ENCODE assay signal across 28 mouse cellular contexts in genomic region chr11:113632303-113632702, GRCm38 (mm10). TPM values are rescaled to one million over a fixed set of nuclear protein-coding genes. Genes with fewer than 3 reads are reported as not detected.
DNase-seq lines count a peak whose midpoint lies in the region; ATAC-seq and TF ChIP-seq lines count a peak whose summit lies in the region.
"Had no signal": no experiment of that assay in that cellular context is flagged by ENCODE, and none has a peak within 500 bp of the region (broad histone marks: within the 10 kb centered on the region; RNA-seq: fewer than 3 reads in every experiment).

No protein-coding gene starts in this region.

- H3K27me3 ChIP-seq in liver, embryonic 11.5 days (replicated peaks; ENCODE audit: control insufficient read depth, insufficient read depth, low read length) = no peaks in the 10 kb centered on the region
- H3K27me3 ChIP-seq in liver, embryonic 12.5 days (replicated peaks) = no peaks in the 10 kb centered on the region
- no peaks in the 10 kb centered on the region for H3K27me3 ChIP-seq in liver, embryonic 13.5 days
- no peaks in the 10 kb centered on the region for H3K27me3 ChIP-seq in small intestine, adult 2 months (ENCODE audit: control insufficient read depth, insufficient read depth, low read length)
- H3K27me3 ChIP-seq: embryonic facial prominence, embryonic 13.5 days; kidney, embryonic 15.5 days; midbrain, embryonic 12.5 days; neural tube, embryonic 13.5 days had no signal

- no peak overlapping the region for H3K9ac ChIP-seq in liver, embryonic 11.5 days (ENCODE audit: low read depth, low read length)
- H3K9ac ChIP-seq in liver, embryonic 12.5 days = no peak overlapping the region
- H3K9ac ChIP-seq in liver, embryonic 13.5 days = no peak overlapping the region
- H3K9ac ChIP-seq: embryonic facial prominence, embryonic 13.5 days; kidney, embryonic 15.5 days; midbrain, embryonic 12.5 days; neural tube, embryonic 13.5 days had no signal

- WGBS in liver, embryonic 11.5 days = 69% methylated on average over 7 of the region's 7 CpGs
- WGBS in liver, embryonic 12.5 days (ENCODE audit: insufficient replicate concordance) = 60% methylated on average over 7 of the region's 7 CpGs
- 63% methylated on average over 7 of the region's 7 CpGs for WGBS in liver, embryonic 13.5 days (ENCODE audit: insufficient replicate concordance)
- WGBS in small intestine, adult 2 months = 33% methylated on average over 7 of the region's 7 CpGs

- no peak for TF ChIP-seq CTCF in small intestine, adult 2 months (IDR thresholded peaks at IDR 0.05; ENCODE audit: extremely low read depth, insufficient read length, insufficient replicate concordance, low read depth, low read length)

- DNase-seq in liver, embryonic 11.5 days (ENCODE audit: low spot score) = no peak
- DNase-seq in liver, embryonic 13.5 days = no peak
- DNase-seq in ovary, adult 18-20 months (ENCODE audit: low spot score) = no peak
- no peak for DNase-seq in right cerebral cortex, postnatal 36 days (ENCODE audit: low spot score in 2 of 2)
- no peak for DNase-seq in adrenal gland, postnatal 4 days (ENCODE audit: low spot score in 2 of 2)
- DNase-seq: adrenal gland, postnatal 10 days; cerebellum, adult 8-10 months; cerebellum, postnatal 36 days; embryo, embryonic 11 days; gastrocnemius, postnatal 14 days; heart, adult 11 months; heart, postnatal 10 days; kidney, adult 11 months; lung, adult 18-20 months; right cerebral cortex, postnatal 4 days had no signal

- H3K4me2 ChIP-seq in liver, embryonic 11.5 days = no peak overlapping the region
- no peak overlapping the region for H3K4me2 ChIP-seq in liver, embryonic 12.5 days
- H3K4me2 ChIP-seq in liver, embryonic 13.5 days = peak overlapping the region; percentile 20; the same call in 1 of the 2 replicates
- H3K4me2 ChIP-seq: embryonic facial prominence, embryonic 13.5 days; heart, embryonic 11.5 days; kidney, embryonic 15.5 days; midbrain, embryonic 12.5 days; neural tube, embryonic 13.5 days had no signal

- peak; percentile 20; the same call in 1 of the 2 replicates for ATAC-seq in liver, embryonic 11.5 days (replicated peaks; ENCODE audit: low FRiP score)
- no peak for ATAC-seq in liver, embryonic 12.5 days
- 0 out of 2 replicates have a peak, but pooled peaks have one; percentile 16 for ATAC-seq in liver, embryonic 13.5 days (ENCODE audit: low read depth)
- ATAC-seq: activated CD4-positive, CD25-positive, alpha-beta regulatory T cell, adult 4 months; forebrain, embryonic 14.5 days; hindbrain, embryonic 16.5 days had no signal

- H3K27ac ChIP-seq in liver, embryonic 11.5 days (ENCODE audit: low read depth, low read length) = peak overlapping the region; percentile 43; the same call in 1 of the 2 replicates
- H3K27ac ChIP-seq in liver, embryonic 12.5 days = no peak overlapping the region
- H3K27ac ChIP-seq in liver, embryonic 13.5 days = no peak overlapping the region; the same call in 1 of the 2 replicates
- peak overlapping the region; percentile 82 for H3K27ac ChIP-seq in small intestine, adult 2 months (ENCODE audit: insufficient read depth, low read depth, low read length)
- H3K27ac ChIP-seq: embryonic facial prominence, embryonic 13.5 days; hindbrain, embryonic 10.5 days; kidney, embryonic 15.5 days; midbrain, embryonic 12.5 days; neural tube, embryonic 13.5 days had no signal

- H3K9me3 ChIP-seq in liver, embryonic 11.5 days (ENCODE audit: control insufficient read depth, low read length) = no peaks in the 10 kb centered on the region
- H3K9me3 ChIP-seq in liver, embryonic 12.5 days (replicated peaks) = no peaks in the 10 kb centered on the region
- H3K9me3 ChIP-seq in liver, embryonic 13.5 days (replicated peaks) = no peaks in the 10 kb centered on the region
- H3K9me3 ChIP-seq: embryonic facial prominence, embryonic 13.5 days; hindbrain, embryonic 10.5 days; kidney, embryonic 15.5 days; midbrain, embryonic 12.5 days; neural tube, embryonic 13.5 days had no signal

- no peaks in the 10 kb centered on the region for H3K4me1 ChIP-seq in liver, embryonic 11.5 days (replicated peaks; ENCODE audit: control insufficient read depth, insufficient read depth, low read length)
- no peaks in the 10 kb centered on the region for H3K4me1 ChIP-seq in liver, embryonic 12.5 days
- H3K4me1 ChIP-seq in liver, embryonic 13.5 days (replicated peaks) = 0 out of 2 replicates have a peak, but pooled peaks cover 4% of the 10 kb centered on the region
- H3K4me1 ChIP-seq in small intestine, adult 2 months (ENCODE audit: control insufficient read depth, insufficient read depth, insufficient read length, low read length) = peaks cover 4% of the 10 kb centered on the region; the same call in 1 of the 2 replicates
- H3K4me1 ChIP-seq: embryonic facial prominence, embryonic 13.5 days; midbrain, embryonic 12.5 days; neural tube, embryonic 13.5 days had no signal

- no peak overlapping the region for H3K4me3 ChIP-seq in liver, embryonic 11.5 days (ENCODE audit: low read depth, low read length)
- H3K4me3 ChIP-seq in liver, embryonic 12.5 days = no peak overlapping the region
- H3K4me3 ChIP-seq in liver, embryonic 13.5 days (replicated peaks) = no peak overlapping the region
- H3K4me3 ChIP-seq in small intestine, adult 2 months (ENCODE audit: low read depth, low read length) = peak overlapping the region; percentile 36
- H3K4me3 ChIP-seq: embryonic facial prominence, embryonic 13.5 days; erythroblast, embryonic 14.5 days; hindbrain, embryonic 10.5 days; kidney, embryonic 15.5 days; midbrain, embryonic 12.5 days; neural tube, embryonic 13.5 days had no signal

- TF ChIP-seq POLR2A in small intestine, adult 2 months (IDR thresholded peaks at IDR 0.05; ENCODE audit: low read depth, low read length) = no peak

- H3K36me3 ChIP-seq in liver, embryonic 11.5 days (ENCODE audit: control insufficient read depth, insufficient read depth, low read length) = no peaks in the 10 kb centered on the region
- no peaks in the 10 kb centered on the region for H3K36me3 ChIP-seq in liver, embryonic 12.5 days
- H3K36me3 ChIP-seq in liver, embryonic 13.5 days = no peaks in the 10 kb centered on the region
- H3K36me3 ChIP-seq in small intestine, adult 2 months (ENCODE audit: control insufficient read depth, insufficient read depth, low read length) = no peaks in the 10 kb centered on the region
- H3K36me3 ChIP-seq: embryonic facial prominence, embryonic 13.5 days; hindbrain, embryonic 10.5 days; kidney, embryonic 15.5 days; midbrain, embryonic 12.5 days; neural tube, embryonic 13.5 days had no signal

RNA-seq across cellular contexts. Expression of gene Sstr2, which starts 13.2 kb away (rescaled TPM):
- 2.2 and 2.7 TPM in 2 replicates for polyA plus RNA-seq in liver, embryonic 11.5 days (2014; fragmentation: Nextera tagmentation; extraction: Ambion mirVana)
- polyA plus RNA-seq in liver, embryonic 12.5 days (2016; fragmentation: Nextera tagmentation; extraction: Ambion mirVana) = 2.2 and 2.7 TPM in 2 replicates
- 2.7 and 2.9 TPM in 2 replicates for polyA plus RNA-seq in liver, embryonic 13.5 days (2015; fragmentation: Nextera tagmentation; extraction: Ambion mirVana)
- 0.23 and 2.2 TPM in 2 replicates for polyA plus RNA-seq in small intestine, adult 2 months (2012; rRNA removed)
- 1 to 10 TPM; 3.6 to 4.8 TPM for total RNA-seq in adrenal gland, postnatal 4 days (2021)
- total RNA-seq: gastrocnemius, postnatal 14 days; heart, postnatal 10 days; megakaryocyte, adult 5-6 weeks had no signal
- polyA plus RNA-seq: activated CD4-positive, CD25-positive, alpha-beta regulatory T cell, adult 4 months; erythroblast, embryonic 14.5 days had no signal

RNA-seq across cellular contexts. Expression of gene Cog1, which starts 16.7 kb away (rescaled TPM):
- 24.0 and 24.7 TPM in 2 replicates for polyA plus RNA-seq in liver, embryonic 11.5 days (2014; fragmentation: Nextera tagmentation; extraction: Ambion mirVana)
- polyA plus RNA-seq in liver, embryonic 12.5 days (2016; fragmentation: Nextera tagmentation; extraction: Ambion mirVana) = 19.4 and 21.7 TPM in 2 replicates
- polyA plus RNA-seq in liver, embryonic 13.5 days (2015; fragmentation: Nextera tagmentation; extraction: Ambion mirVana) = 12.3 and 14.3 TPM in 2 replicates
- 30.2 and 50.2 TPM in 2 replicates for polyA plus RNA-seq in small intestine, adult 2 months (2012; rRNA removed)
- 10 to 100 TPM; 34.9 to 41.8 TPM for total RNA-seq in adrenal gland, postnatal 4 days (2021)

RNA-seq across cellular contexts. Expression of gene Slc39a11, which starts 17.6 kb away (rescaled TPM):
- 20.9 TPM in 2 replicates for polyA plus RNA-seq in liver, embryonic 11.5 days (2014; fragmentation: Nextera tagmentation; extraction: Ambion mirVana)
- polyA plus RNA-seq in liver, embryonic 12.5 days (2016; fragmentation: Nextera tagmentation; extraction: Ambion mirVana) = 18.0 and 18.3 TPM in 2 replicates
- 15.0 and 16.3 TPM in 2 replicates for polyA plus RNA-seq in liver, embryonic 13.5 days (2015; fragmentation: Nextera tagmentation; extraction: Ambion mirVana)
- 30.5 and 32.4 TPM in 2 replicates for polyA plus RNA-seq in small intestine, adult 2 months (2012; rRNA removed)
- 10 to 100 TPM; 23.9 to 26.0 TPM for total RNA-seq in adrenal gland, postnatal 4 days (2021)

RNA-seq across cellular contexts. Expression of gene Fam104a, which starts 51.7 kb away (rescaled TPM):
- 58.7 and 62.3 TPM in 2 replicates for polyA plus RNA-seq in liver, embryonic 11.5 days (2014; fragmentation: Nextera tagmentation; extraction: Ambion mirVana)
- 56.1 and 58.5 TPM in 2 replicates for polyA plus RNA-seq in liver, embryonic 12.5 days (2016; fragmentation: Nextera tagmentation; extraction: Ambion mirVana)
- polyA plus RNA-seq in liver, embryonic 13.5 days (2015; fragmentation: Nextera tagmentation; extraction: Ambion mirVana) = 45.1 and 46.3 TPM in 2 replicates
- 19.1 and 33.4 TPM in 2 replicates for polyA plus RNA-seq in small intestine, adult 2 months (2012; rRNA removed)
- 10 to 100 TPM; 32.5 to 33.5 TPM for total RNA-seq in adrenal gland, postnatal 4 days (2021)

RNA-seq across cellular contexts. Expression of gene D11Wsu47e, which starts 51.9 kb away (rescaled TPM):
- polyA plus RNA-seq in liver, embryonic 11.5 days (2014; fragmentation: Nextera tagmentation; extraction: Ambion mirVana) = 22.4 and 22.9 TPM in 2 replicates
- polyA plus RNA-seq in liver, embryonic 12.5 days (2016; fragmentation: Nextera tagmentation; extraction: Ambion mirVana) = 14.8 and 16.0 TPM in 2 replicates
- 9.5 and 11.0 TPM in 2 replicates for polyA plus RNA-seq in liver, embryonic 13.5 days (2015; fragmentation: Nextera tagmentation; extraction: Ambion mirVana)
- polyA plus RNA-seq in small intestine, adult 2 months (2012; rRNA removed) = 2.6 and 3.1 TPM in 2 replicates
- total RNA-seq in adrenal gland, postnatal 4 days (2021) = 10 to 100 TPM; 24.7 to 25.9 TPM

Comparison
In these comparisons a context has a peak if more than half of its experiments do, and no peak if none do; other contexts are left out.
1. H3K27ac ChIP-seq: peak in liver, embryonic 11.5 days (single experiment) and small intestine, adult 2 months (single experiment); none in liver, embryonic 12.5 days (single experiment) and liver, embryonic 13.5 days (single experiment).